Mouse (Mus musculus) midbrain, embryonic 13.5 days (tissue): ENCODE measurements at regions not wholly inside any gene's neighbourhood (a gene's known extent, or its start where the extent isn't known, plus 50 kb on each side); places are given as distances from the start of the nearest gene placed in this dataset.

Experiments
- ATAC-seq: fragments of 200-750 bp; cut with Nextera tagmentation; 2 replicates; pipeline ENCODE4 v1.8.0; 2017; ENCODE audit warnings: mild to moderate bottlenecking, moderate TSS enrichment, moderate library complexity
- H3K27ac ChIP-seq: fragments of 300-500 bp; sonication (generic); 2 replicates; pipeline ENCODE4 v1.5.1; 2015; ENCODE audit warnings: inconsistent platforms, mild to moderate bottlenecking, moderate library complexity
- H3K27me3 ChIP-seq: fragments of 300-500 bp; sonication (generic); 2 replicates; pipeline ENCODE4 v1.6.1; 2015; ENCODE audit warnings: mild to moderate bottlenecking, inconsistent platforms
- H3K36me3 ChIP-seq: fragments of 300-500 bp; sonication (generic); 2 replicates; pipeline ENCODE4 v1.6.1; 2015; ENCODE audit warnings: mild to moderate bottlenecking, inconsistent platforms
- H3K4me1 ChIP-seq: fragments of 300-500 bp; sonication (generic); replicated peaks from 2 replicates; pipeline ENCODE4 v1.6.1; 2015; ENCODE audit warnings: inconsistent platforms
- H3K4me2 ChIP-seq: fragments of 300-500 bp; sonication (generic); replicated peaks from 2 replicates; pipeline ENCODE4 v1.6.1; 2015; ENCODE audit warnings: moderate library complexity, mild to moderate bottlenecking, inconsistent platforms
- H3K4me3 ChIP-seq: fragments of 300-500 bp; sonication (generic); replicated peaks from 2 replicates; pipeline ENCODE4 v1.5.1; 2015; ENCODE audit warnings: mild to moderate bottlenecking, inconsistent platforms
- H3K9ac ChIP-seq: fragments of 300-500 bp; sonication (generic); replicated peaks from 2 replicates; pipeline ENCODE4 v1.6.1; 2015; ENCODE audit warnings: mild to moderate bottlenecking, inconsistent platforms
- H3K9me3 ChIP-seq: fragments of 300-500 bp; sonication (generic); 2 replicates; pipeline ENCODE4 v1.6.1; 2016; ENCODE audit warnings: mild to moderate bottlenecking, inconsistent platforms
- WGBS: fragments of 180-500 bp; shearing (Covaris S2); methylation state at CpG from one replicate; pipeline ENCODE4 v1.1.7; 2015; 5-methylcytosine and 5-hydroxymethylcytosine counted together

GRCm38 (mm10) chr3:110366151-110366550 is 115.4 kb upstream of the Prmt6 start:
- no peaks in the 10 kb centered on the region for H3K4me1 ChIP-seq
- no peak overlapping the region for H3K4me2 ChIP-seq
- WGBS: 62% methylated on average over 1 of the region's 1 CpGs
- H3K9ac ChIP-seq: no peak overlapping the region
- ATAC-seq: no peak
- H3K4me3 ChIP-seq: no peak overlapping the region
- no peak overlapping the region for H3K27ac ChIP-seq
- no peaks in the 10 kb centered on the region for H3K9me3 ChIP-seq
- H3K27me3 ChIP-seq: no peaks in the 10 kb centered on the region
- no peaks in the 10 kb centered on the region for H3K36me3 ChIP-seq

GRCm38 (mm10) chr3:110361900-110362299 is 111.1 kb upstream of the Prmt6 start:
- no peak overlapping the region for H3K4me2 ChIP-seq
- no peaks in the 10 kb centered on the region for H3K4me1 ChIP-seq
- no peaks in the 10 kb centered on the region for H3K36me3 ChIP-seq
- no peak overlapping the region for H3K9ac ChIP-seq
- ATAC-seq: no peak
- H3K27me3 ChIP-seq: no peaks in the 10 kb centered on the region
- H3K9me3 ChIP-seq: no peaks in the 10 kb centered on the region
- WGBS: 94% methylated on average over 2 of the region's 2 CpGs
- no peak overlapping the region for H3K27ac ChIP-seq
- H3K4me3 ChIP-seq: no peak overlapping the region

- 84% methylated on average over 8 of the region's 8 CpGs for WGBS
- ATAC-seq: no peak
- H3K9me3 ChIP-seq: no peaks in the 10 kb centered on the region
Observed at GRCm38 (mm10) chr3:110356822-110357594, 106.2 kb upstream of the Prmt6 start.

GRCm38 (mm10) chr3:110353654-110354053 is 102.9 kb upstream of the Prmt6 start:
- no peak overlapping the region for H3K4me3 ChIP-seq
- no peaks in the 10 kb centered on the region for H3K36me3 ChIP-seq
- H3K4me1 ChIP-seq: no peaks in the 10 kb centered on the region
- H3K27me3 ChIP-seq: no peaks in the 10 kb centered on the region
- no peak overlapping the region for H3K27ac ChIP-seq
- H3K9me3 ChIP-seq: no peaks in the 10 kb centered on the region
- no peak overlapping the region for H3K4me2 ChIP-seq
- 81% methylated on average over 1 of the region's 1 CpGs for WGBS
- no peak for ATAC-seq
- H3K9ac ChIP-seq: no peak overlapping the region

More at GRCm38 (mm10) chr3:110356822-110357594, 106.2 kb upstream of the Prmt6 start:
- H3K4me3 ChIP-seq: no peak overlapping the region
- no peaks in the 10 kb centered on the region for H3K4me1 ChIP-seq
- H3K4me2 ChIP-seq: no peak overlapping the region
- no peaks in the 10 kb centered on the region for H3K36me3 ChIP-seq
- no peak overlapping the region for H3K9ac ChIP-seq
- no peak overlapping the region for H3K27ac ChIP-seq
- no peaks in the 10 kb centered on the region for H3K27me3 ChIP-seq

GRCm38 (mm10) chr3:110350075-110350474 is 99.3 kb upstream of the Prmt6 start:
- ATAC-seq: no peak
- Histone ChIP-seq H3K4me1 (no peaks in the 10 kb centered on the region), H3K27ac (no peak overlapping the region), H3K36me3 (no peaks in the 10 kb centered on the region), H3K9ac (no peak overlapping the region), H3K4me2 (no peak overlapping the region), H3K4me3 (no peak overlapping the region), H3K27me3 (no peaks in the 10 kb centered on the region), H3K9me3 (no peaks in the 10 kb centered on the region)
- 74% methylated on average over 5 of the region's 5 CpGs for WGBS

GRCm38 (mm10) chr3:110349446-110349845 is 98.6 kb upstream of the Prmt6 start:
- H3K4me3 ChIP-seq: no peak overlapping the region
- H3K9me3 ChIP-seq: no peaks in the 10 kb centered on the region
- H3K9ac ChIP-seq: no peak overlapping the region
- no peak for ATAC-seq
- H3K4me1 ChIP-seq: no peaks in the 10 kb centered on the region
- 94% methylated on average over 4 of the region's 4 CpGs for WGBS
- no peaks in the 10 kb centered on the region for H3K27me3 ChIP-seq
- H3K4me2 ChIP-seq: no peak overlapping the region
- no peaks in the 10 kb centered on the region for H3K36me3 ChIP-seq
- no peak overlapping the region for H3K27ac ChIP-seq

- Histone ChIP-seq H3K4me2 (no peak overlapping the region), H3K9me3 (no peaks in the 10 kb centered on the region), H3K27me3 (no peaks in the 10 kb centered on the region), H3K4me3 (no peak overlapping the region), H3K36me3 (no peaks in the 10 kb centered on the region), H3K4me1 (no peaks in the 10 kb centered on the region), H3K9ac (no peak overlapping the region), H3K27ac (no peak overlapping the region)
- no peak for ATAC-seq
- 58% methylated on average over 4 of the region's 4 CpGs for WGBS
Observed at GRCm38 (mm10) chr3:110344846-110345245, 94.0 kb upstream of the Prmt6 start.

GRCm38 (mm10) chr3:110340067-110340466 is 89.3 kb upstream of the Prmt6 start:
- no peaks in the 10 kb centered on the region for H3K4me1 ChIP-seq
- no peak for ATAC-seq
- no peak overlapping the region for H3K4me3 ChIP-seq
- 92% methylated on average over 2 of the region's 2 CpGs for WGBS
- H3K27ac ChIP-seq: no peak overlapping the region
- no peaks in the 10 kb centered on the region for H3K36me3 ChIP-seq
- H3K9ac ChIP-seq: no peak overlapping the region
- no peak overlapping the region for H3K4me2 ChIP-seq
- no peaks in the 10 kb centered on the region for H3K9me3 ChIP-seq
- H3K27me3 ChIP-seq: no peaks in the 10 kb centered on the region

- H3K4me1 ChIP-seq: no peaks in the 10 kb centered on the region
- H3K36me3 ChIP-seq: no peaks in the 10 kb centered on the region
- no peak overlapping the region for H3K4me3 ChIP-seq
- WGBS: 77% methylated on average over 2 of the region's 2 CpGs
- ATAC-seq: no peak
- H3K27me3 ChIP-seq: no peaks in the 10 kb centered on the region
- H3K4me2 ChIP-seq: no peak overlapping the region
- H3K27ac ChIP-seq: no peak overlapping the region
- no peaks in the 10 kb centered on the region for H3K9me3 ChIP-seq
- H3K9ac ChIP-seq: no peak overlapping the region
Observed at GRCm38 (mm10) chr3:110339026-110339606, 88.3 kb upstream of the Prmt6 start.

GRCm38 (mm10) chr3:110329175-110329574 is 78.4 kb upstream of the Prmt6 start:
- Histone ChIP-seq H3K4me1 (no peaks in the 10 kb centered on the region), H3K4me2 (no peak overlapping the region), H3K9ac (no peak overlapping the region), H3K9me3 (no peaks in the 10 kb centered on the region), H3K27ac (no peak overlapping the region), H3K36me3 (no peaks in the 10 kb centered on the region), H3K4me3 (no peak overlapping the region), H3K27me3 (no peaks in the 10 kb centered on the region)
- ATAC-seq: 0 out of 2 replicates have a peak, but pooled peaks have one; percentile 60
- WGBS: 66% methylated on average over 1 of the region's 1 CpGs

GRCm38 (mm10) chr3:110310270-110310669 is 59.5 kb upstream of the Prmt6 start:
- H3K4me3 ChIP-seq: no peak overlapping the region
- H3K4me2 ChIP-seq: no peak overlapping the region
- no peaks in the 10 kb centered on the region for H3K9me3 ChIP-seq
- ATAC-seq: no peak
- WGBS: 97% methylated on average over 1 of the region's 1 CpGs
- no peaks in the 10 kb centered on the region for H3K4me1 ChIP-seq
- H3K9ac ChIP-seq: no peak overlapping the region
- no peaks in the 10 kb centered on the region for H3K36me3 ChIP-seq
- H3K27me3 ChIP-seq: no peaks in the 10 kb centered on the region
- H3K27ac ChIP-seq: no peak overlapping the region

- WGBS: 91% methylated on average over 2 of the region's 2 CpGs
- no peaks in the 10 kb centered on the region for H3K27me3 ChIP-seq
- H3K9me3 ChIP-seq: no peaks in the 10 kb centered on the region
- no peak overlapping the region for H3K4me3 ChIP-seq
- no peaks in the 10 kb centered on the region for H3K36me3 ChIP-seq
- no peak overlapping the region for H3K4me2 ChIP-seq
- H3K4me1 ChIP-seq: no peaks in the 10 kb centered on the region
- no peak overlapping the region for H3K9ac ChIP-seq
- H3K27ac ChIP-seq: no peak overlapping the region
- ATAC-seq: no peak
Observed at GRCm38 (mm10) chr3:110303166-110303565, 52.4 kb upstream of the Prmt6 start.
